Mouse (Mus musculus) cortical plate, adult 2 months (tissue): ENCODE data around the gene Fam189a1.

Experiments used
- CTCF ChIP-seq: fragments of 200-500 bp; IDR thresholded peaks from 2 replicates; pipeline ENCODE4 v1.5.1; 2011; ENCODE audit warnings: mild to moderate bottlenecking, control low read depth, low read length; ENCODE audit not compliant: insufficient read depth; ENCODE audit errors: extremely low read depth
- POLR2A ChIP-seq: fragments of 200-500 bp; IDR thresholded peaks from 2 replicates; pipeline ENCODE4 v1.6.1; 2011; ENCODE audit warnings: mild to moderate bottlenecking, low read length, control low read depth; ENCODE audit not compliant: insufficient read depth; ENCODE audit errors: extremely low read depth

DNA sequence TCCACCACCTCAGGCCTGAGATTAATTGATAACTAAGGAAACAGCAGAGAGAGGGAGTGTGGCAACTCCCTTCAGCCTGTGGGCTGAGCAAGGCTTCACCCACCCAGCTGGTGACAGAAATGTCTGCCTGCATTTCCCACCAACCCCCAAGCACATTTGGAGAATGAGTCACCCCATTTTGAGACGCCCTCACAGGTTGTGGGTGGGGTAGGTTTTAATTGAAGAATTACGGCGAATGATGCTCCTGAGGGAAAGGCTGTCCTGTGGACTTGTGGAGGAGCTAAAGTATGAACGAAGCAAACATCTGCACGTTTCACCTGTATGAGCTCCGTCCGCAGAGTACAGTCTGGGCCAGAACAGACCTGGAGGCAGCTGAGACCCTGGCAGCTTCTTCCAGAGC lies 404.2 kb downstream of the Fam189a1 start:
- no peak for TF ChIP-seq CTCF
- no peak for TF ChIP-seq POLR2A
